Mouse (Mus musculus) heart, embryonic 12.5 days (tissue): ENCODE results near the gene Poln. TPM values are rescaled to one million over a fixed set of nuclear protein-coding genes. Genes with fewer than 3 reads are reported as not detected.

Source experiments
- ATAC-seq: fragments of 200-750 bp; cut with Nextera tagmentation; 2 replicates; pipeline ENCODE4 v1.8.0; 2017; ENCODE audit warnings: moderate TSS enrichment, moderate library complexity; ENCODE audit not compliant: insufficient number of reproducible peaks, low FRiP score
- H3K27ac ChIP-seq: fragments of 300-500 bp; sonication (generic); 2 replicates; pipeline ENCODE4 v1.5.1; 2016; ENCODE audit warnings: mild to moderate bottlenecking, moderate library complexity; ENCODE audit not compliant: poor library complexity, severe bottlenecking
- H3K27me3 ChIP-seq: fragments of 300-500 bp; sonication (generic); replicated peaks from 2 replicates; pipeline ENCODE4 v1.6.1; 2016; ENCODE audit warnings: mild to moderate bottlenecking, moderate library complexity
- H3K36me3 ChIP-seq: fragments of 300-500 bp; sonication (generic); 2 replicates; pipeline ENCODE4 v1.6.1; 2016; ENCODE audit warnings: mild to moderate bottlenecking, moderate library complexity
- H3K4me1 ChIP-seq: fragments of 300-500 bp; sonication (generic); replicated peaks from 2 replicates; pipeline ENCODE4 v1.6.1; 2016; ENCODE audit warnings: mild to moderate bottlenecking
- H3K4me2 ChIP-seq: fragments of 300-500 bp; sonication (generic); 2 replicates; pipeline ENCODE4 v1.6.1; 2016; ENCODE audit warnings: mild to moderate bottlenecking, moderate library complexity
- H3K4me3 ChIP-seq: fragments of 300-500 bp; sonication (generic); 2 replicates; pipeline ENCODE4 v1.5.1; 2016; ENCODE audit warnings: mild to moderate bottlenecking
- H3K9ac ChIP-seq: fragments of 300-500 bp; sonication (generic); 2 replicates; pipeline ENCODE4 v1.6.1; 2016; ENCODE audit warnings: mild to moderate bottlenecking, moderate library complexity
- H3K9me3 ChIP-seq: fragments of 300-500 bp; sonication (generic); replicated peaks from 2 replicates; pipeline ENCODE4 v1.6.1; 2016; ENCODE audit warnings: mild to moderate bottlenecking, moderate library complexity
- WGBS: fragments of 180-500 bp; shearing (Covaris S2); methylation state at CpG from one replicate; pipeline ENCODE4 v1.1.7; 2016; 5-methylcytosine and 5-hydroxymethylcytosine counted together
- polyA plus RNA-seq: library from polyadenylated mRNA; unstranded; fragments of >200 nt; fragmentation: Nextera tagmentation; extraction: Ambion mirVana; gene quantifications from 2 replicates; pipeline ENCODE4 v1.2.1, GENCODE M21; 2016

Gene Poln
- polyA plus RNA-seq, 1 experiment from 2014 or later: 0.37 TPM

- H3K9me3 ChIP-seq: no peaks in the 10 kb centered on the region
- ATAC-seq: no peak
- no peaks in the 10 kb centered on the region for H3K4me1 ChIP-seq
- no peak overlapping the region for H3K9ac ChIP-seq
- no peak overlapping the region for H3K4me2 ChIP-seq
- no peaks in the 10 kb centered on the region for H3K36me3 ChIP-seq
- no peak overlapping the region for H3K27ac ChIP-seq
- H3K4me3 ChIP-seq: no peak overlapping the region
- H3K27me3 ChIP-seq: no peaks in the 10 kb centered on the region
- 72% methylated on average over 3 of the region's 3 CpGs for WGBS
Measured at GRCm38 (mm10) chr5:34119121-34119856, 50.0 kb downstream of the Poln start.

GRCm38 (mm10) chr5:34105681-34106080, 63.6 kb downstream of the Poln start:
- Histone ChIP-seq H3K27ac (no peak overlapping the region), H3K4me3 (no peak overlapping the region), H3K9me3 (no peaks in the 10 kb centered on the region; the same call in 1 of the 2 replicates), H3K27me3 (no peaks in the 10 kb centered on the region), H3K4me1 (no peaks in the 10 kb centered on the region), H3K36me3 (no peaks in the 10 kb centered on the region), H3K9ac (no peak overlapping the region), H3K4me2 (no peak overlapping the region)
- no peak for ATAC-seq
- WGBS: 47% methylated on average over 1 of the region's 1 CpGs

GRCm38 (mm10) chr5:34097333-34097732, 71.9 kb downstream of the Poln start:
- Histone ChIP-seq H3K9me3 (no peaks in the 10 kb centered on the region; the same call in 1 of the 2 replicates), H3K27ac (no peak overlapping the region), H3K9ac (no peak overlapping the region), H3K4me3 (no peak overlapping the region), H3K4me1 (no peaks in the 10 kb centered on the region), H3K27me3 (0 out of 2 replicates have a peak, but pooled peaks cover 7% of the 10 kb centered on the region), H3K4me2 (no peak overlapping the region), H3K36me3 (no peaks in the 10 kb centered on the region)
- ATAC-seq: no peak
- 0% methylated on average over 1 of the region's 1 CpGs for WGBS

- Histone ChIP-seq H3K9me3 (no peaks in the 10 kb centered on the region), H3K36me3 (no peaks in the 10 kb centered on the region), H3K4me2 (no peak overlapping the region), H3K4me3 (no peak overlapping the region), H3K9ac (no peak overlapping the region), H3K27ac (no peak overlapping the region), H3K4me1 (no peaks in the 10 kb centered on the region), H3K27me3 (peaks cover 13% of the 10 kb centered on the region; the same call in 1 of the 2 replicates)
- WGBS: 73% methylated on average over 2 of the region's 2 CpGs
- ATAC-seq: no peak
Measured at GRCm38 (mm10) chr5:34093021-34093420, 76.2 kb downstream of the Poln start.

GRCm38 (mm10) chr5:34032520-34032919, 136.7 kb downstream of the Poln start:
- WGBS: 59% methylated on average over 3 of the region's 3 CpGs
- no peak overlapping the region for H3K4me2 ChIP-seq
- no peaks in the 10 kb centered on the region for H3K27me3 ChIP-seq
- H3K27ac ChIP-seq: no peak overlapping the region
- no peaks in the 10 kb centered on the region for H3K36me3 ChIP-seq
- H3K9ac ChIP-seq: no peak overlapping the region
- H3K4me1 ChIP-seq: no peaks in the 10 kb centered on the region
- no peak overlapping the region for H3K4me3 ChIP-seq
- ATAC-seq: no peak
- H3K9me3 ChIP-seq: no peaks in the 10 kb centered on the region

- Histone ChIP-seq H3K27ac (no peak overlapping the region), H3K9me3 (no peaks in the 10 kb centered on the region), H3K9ac (no peak overlapping the region), H3K36me3 (no peaks in the 10 kb centered on the region), H3K4me3 (no peak overlapping the region), H3K27me3 (no peaks in the 10 kb centered on the region), H3K4me2 (no peak overlapping the region), H3K4me1 (no peaks in the 10 kb centered on the region)
- WGBS: 54% methylated on average over 6 of the region's 6 CpGs
- no peak for ATAC-seq
Measured at GRCm38 (mm10) chr5:34031022-34031421, 138.2 kb downstream of the Poln start.

GRCm38 (mm10) chr5:34030101-34030500, 139.1 kb downstream of the Poln start:
- no peak overlapping the region for H3K27ac ChIP-seq
- WGBS: 69% methylated on average over 4 of the region's 4 CpGs
- H3K4me3 ChIP-seq: no peak overlapping the region
- H3K4me2 ChIP-seq: no peak overlapping the region
- H3K36me3 ChIP-seq: no peaks in the 10 kb centered on the region
- H3K27me3 ChIP-seq: no peaks in the 10 kb centered on the region
- no peaks in the 10 kb centered on the region for H3K9me3 ChIP-seq
- H3K9ac ChIP-seq: no peak overlapping the region
- no peaks in the 10 kb centered on the region for H3K4me1 ChIP-seq
- ATAC-seq: no peak

GRCm38 (mm10) chr5:34018968-34019367, 150.3 kb downstream of the Poln start:
- Histone ChIP-seq H3K4me2 (no peak overlapping the region), H3K4me3 (no peak overlapping the region), H3K4me1 (no peaks in the 10 kb centered on the region), H3K27ac (no peak overlapping the region), H3K9ac (no peak overlapping the region), H3K27me3 (no peaks in the 10 kb centered on the region), H3K9me3 (no peaks in the 10 kb centered on the region), H3K36me3 (no peaks in the 10 kb centered on the region)
- WGBS: 74% methylated on average over 4 of the region's 4 CpGs
- ATAC-seq: no peak

- Histone ChIP-seq H3K9ac (no peak overlapping the region), H3K4me1 (no peaks in the 10 kb centered on the region), H3K9me3 (no peaks in the 10 kb centered on the region), H3K4me2 (no peak overlapping the region), H3K36me3 (no peaks in the 10 kb centered on the region), H3K27ac (no peak overlapping the region), H3K4me3 (no peak overlapping the region), H3K27me3 (peaks cover 18% of the 10 kb centered on the region; the same call in 1 of the 2 replicates)
- 54% methylated on average over 1 of the region's 1 CpGs for WGBS
- ATAC-seq: no peak
Measured at GRCm38 (mm10) chr5:34014652-34015051, 154.6 kb downstream of the Poln start.

GRCm38 (mm10) chr5:34007392-34007941, 161.8 kb downstream of the Poln start:
- 69% methylated on average over 4 of the region's 4 CpGs for WGBS
- Histone ChIP-seq H3K27ac (no peak overlapping the region), H3K27me3 (peaks cover 23% of the 10 kb centered on the region; the same call in 1 of the 2 replicates), H3K4me3 (no peak overlapping the region), H3K36me3 (no peaks in the 10 kb centered on the region), H3K9me3 (no peaks in the 10 kb centered on the region), H3K4me2 (no peak overlapping the region), H3K9ac (no peak overlapping the region), H3K4me1 (no peaks in the 10 kb centered on the region)
- ATAC-seq: no peak

- Histone ChIP-seq H3K27me3 (peaks cover 17% of the 10 kb centered on the region; the same call in 1 of the 2 replicates), H3K4me1 (no peaks in the 10 kb centered on the region), H3K4me2 (no peak overlapping the region), H3K4me3 (no peak overlapping the region), H3K27ac (no peak overlapping the region), H3K36me3 (no peaks in the 10 kb centered on the region), H3K9ac (no peak overlapping the region), H3K9me3 (no peaks in the 10 kb centered on the region)
- ATAC-seq: no peak
- WGBS: 79% methylated on average over 4 of the region's 4 CpGs
Measured at GRCm38 (mm10) chr5:34006832-34007231, 162.4 kb downstream of the Poln start.
